ENCODE assay signal across 8 mouse cellular contexts in genomic region chr16:30038663-30039593, GRCm38 (mm10). TPM values are rescaled to one million over a fixed set of nuclear protein-coding genes. Genes with fewer than 3 reads are reported as not detected.
A peak's percentile ranks its signal among the peaks of the same experiment; 100 is the strongest.
DNase-seq lines count a peak whose midpoint lies in the region; ATAC-seq and TF ChIP-seq lines count a peak whose summit lies in the region.

No protein-coding gene starts in this region.

- WGBS in midbrain, embryonic 10.5 days: 17% methylated on average over 15 of the region's 17 CpGs
- WGBS in midbrain, postnatal 0 days: 25% methylated on average over 15 of the region's 17 CpGs
- 23% methylated on average over 15 of the region's 17 CpGs for WGBS in forebrain, postnatal 0 days
- whole genome bisulfite sequencing in stomach, embryonic 16.5 days: 38% methylated on average over 15 of the region's 17 CpGs

- TF ChIP-seq CTCF in midbrain, postnatal 0 days (IDR thresholded peaks at IDR 0.05): no peak
- no peak for TF ChIP-seq CTCF in forebrain, postnatal 0 days (IDR thresholded peaks at IDR 0.05; ENCODE audit: low read depth)

- no peak overlapping the region for H3K4me2 ChIP-seq in midbrain, postnatal 0 days (ENCODE audit: low read depth, low read length, poor library complexity, severe bottlenecking)
- H3K4me2 ChIP-seq in forebrain, postnatal 0 days (ENCODE audit: low read depth): no peak overlapping the region
- H3K4me2 ChIP-seq in stomach, embryonic 16.5 days (ENCODE audit: low read depth, low read length): no peak overlapping the region

- no peak overlapping the region; the same call in 1 of the 2 replicates for H3K4me3 ChIP-seq in midbrain, embryonic 10.5 days
- no peak overlapping the region for H3K4me3 ChIP-seq in midbrain, postnatal 0 days (ENCODE audit: low read depth, low read length)
- no peak overlapping the region for H3K4me3 ChIP-seq in forebrain, postnatal 0 days (ENCODE audit: low read depth, low read length)
- no peak overlapping the region for H3K4me3 ChIP-seq in stomach, embryonic 16.5 days (replicated peaks; ENCODE audit: low read length)

- no peaks in the 10 kb centered on the region for H3K9me3 ChIP-seq in midbrain, embryonic 10.5 days (replicated peaks)
- no peaks in the 10 kb centered on the region for H3K9me3 ChIP-seq in midbrain, postnatal 0 days (ENCODE audit: low read length)
- no peaks in the 10 kb centered on the region for H3K9me3 ChIP-seq in forebrain, postnatal 0 days (ENCODE audit: low read length)
- no peaks in the 10 kb centered on the region for H3K9me3 ChIP-seq in stomach, embryonic 16.5 days (replicated peaks; ENCODE audit: control insufficient read depth, low read length)

- no peak for DNase-seq in midbrain, embryonic 10.5 days (ENCODE audit: low spot score)
- no peak for DNase-seq in midbrain, postnatal 0 days (ENCODE audit: low spot score)
- no peak for DNase-seq in forebrain, postnatal 0 days
- DNase-seq in urinary bladder, postnatal 10 days (ENCODE audit: low spot score): no peak
- no peak for DNase-seq in ovary, postnatal 10 days (ENCODE audit: low spot score)
- DNase-seq in urinary bladder, postnatal 36 days (ENCODE audit: low spot score in 2 of 2): no peak

- peaks cover 88% of the 10 kb centered on the region for H3K27me3 ChIP-seq in midbrain, embryonic 10.5 days (ENCODE audit: low read depth, poor library complexity, severe bottlenecking)
- H3K27me3 ChIP-seq in midbrain, postnatal 0 days (ENCODE audit: insufficient read depth, low read length): 0 out of 2 replicates have a peak, but pooled peaks cover 3% of the 10 kb centered on the region
- peaks cover 5% of the 10 kb centered on the region for H3K27me3 ChIP-seq in forebrain, postnatal 0 days (ENCODE audit: insufficient read depth, low read length)
- no peaks in the 10 kb centered on the region for H3K27me3 ChIP-seq in stomach, embryonic 16.5 days (ENCODE audit: control insufficient read depth, insufficient read depth, low read length)

- no peaks in the 10 kb centered on the region for H3K36me3 ChIP-seq in midbrain, embryonic 10.5 days
- no peaks in the 10 kb centered on the region for H3K36me3 ChIP-seq in midbrain, postnatal 0 days (ENCODE audit: insufficient read depth, low read length)
- no peaks in the 10 kb centered on the region for H3K36me3 ChIP-seq in forebrain, postnatal 0 days (ENCODE audit: insufficient read depth)
- no peaks in the 10 kb centered on the region for H3K36me3 ChIP-seq in stomach, embryonic 16.5 days (ENCODE audit: control insufficient read depth, insufficient read depth, low read length)

- peak overlapping the region; percentile 35 for H3K27ac ChIP-seq in midbrain, embryonic 10.5 days (replicated peaks)
- no peak overlapping the region for H3K27ac ChIP-seq in midbrain, postnatal 0 days (ENCODE audit: low read depth, low read length)
- H3K27ac ChIP-seq in forebrain, postnatal 0 days (ENCODE audit: low read depth, low read length): no peak overlapping the region
- H3K27ac ChIP-seq in stomach, embryonic 16.5 days (ENCODE audit: low read length): no peak overlapping the region

- H3K4me1 ChIP-seq in midbrain, embryonic 10.5 days: peaks cover 34% of the 10 kb centered on the region
- H3K4me1 ChIP-seq in midbrain, postnatal 0 days (ENCODE audit: insufficient read depth, low read length): no peaks in the 10 kb centered on the region
- H3K4me1 ChIP-seq in forebrain, postnatal 0 days (ENCODE audit: insufficient read depth): no peaks in the 10 kb centered on the region
- H3K4me1 ChIP-seq in stomach, embryonic 16.5 days (ENCODE audit: control insufficient read depth, insufficient read depth, low read length): peaks cover 13% of the 10 kb centered on the region

- ATAC-seq in midbrain, postnatal 0 days (ENCODE audit: low FRiP score): no peak; the same call in 1 of the 2 replicates
- ATAC-seq in forebrain, postnatal 0 days: peak; percentile 42; the same call in 1 of the 2 replicates
- peak; percentile 81 for ATAC-seq in megakaryocyte-erythroid progenitor cell, adult 5-6 weeks (replicated peaks; ENCODE audit: low FRiP score, low TSS enrichment, poor library complexity, severe bottlenecking)
- ATAC-seq in stomach, embryonic 16.5 days (ENCODE audit: insufficient read depth, low FRiP score): peak; percentile 68

- H3K9ac ChIP-seq in midbrain, postnatal 0 days (replicated peaks; ENCODE audit: low read length, poor library complexity, severe bottlenecking): no peak overlapping the region
- H3K9ac ChIP-seq in forebrain, postnatal 0 days: no peak overlapping the region
- H3K9ac ChIP-seq in stomach, embryonic 16.5 days (ENCODE audit: low read length): peak overlapping the region; percentile 31; the same call in 1 of the 2 replicates

RNA-seq across cellular contexts. Expression of gene Hes1, which starts 25.3 kb away (rescaled TPM):
- polyA plus RNA-seq in midbrain, embryonic 10.5 days (2016; fragmentation: Nextera tagmentation; extraction: Ambion mirVana): 32.2 and 42.5 TPM in 2 replicates
- 10.2 and 10.3 TPM in 2 replicates for total RNA-seq in midbrain, postnatal 0 days (2014; rRNA removed)
- polyA plus RNA-seq in midbrain, postnatal 0 days (2015; fragmentation: Nextera tagmentation; extraction: Ambion mirVana): 9.2 and 13.0 TPM in 2 replicates
- 6.9 and 11.2 TPM in 2 replicates for total RNA-seq in forebrain, postnatal 0 days (2014; rRNA removed)
- 11.2 and 13.1 TPM in 2 replicates for polyA plus RNA-seq in forebrain, postnatal 0 days (2015; fragmentation: Nextera tagmentation; extraction: Ambion mirVana)
- total RNA-seq in megakaryocyte-erythroid progenitor cell, adult 5-6 weeks (2014; fragmentation: Nextera tagmentation): 1.5 and 6.9 TPM in 2 replicates
- total RNA-seq in megakaryocyte-erythroid progenitor cell, adult 5-6 weeks (2017): 2.9 and 5.1 TPM in 2 replicates
- 34.4 and 38.5 TPM in 2 replicates for polyA plus RNA-seq in stomach, embryonic 16.5 days (2015; fragmentation: Nextera tagmentation; extraction: Ambion mirVana)
